Mouse (Mus musculus) kidney, adult 2 months (tissue): ENCODE data around the gene Cd101. TPM values are rescaled to one million over a fixed set of nuclear protein-coding genes. Genes with fewer than 3 reads are reported as not detected.
A peak's percentile ranks its signal among the peaks of the same experiment; 100 is the strongest.

ENCODE experiments used
- DNase-seq: peaks from one replicate; pipeline ENCODE4 v3.0.0; 2021
- H3K27ac ChIP-seq: fragments of 200-500 bp; 2 replicates; pipeline ENCODE4 v1.5.1; 2012; ENCODE audit warnings: low read depth, low read length, control low read depth, inconsistent platforms; ENCODE audit not compliant: insufficient read depth
- H3K27me3 ChIP-seq: fragments of 200-500 bp; replicated peaks from 2 replicates; pipeline ENCODE4 v1.6.1; 2012; ENCODE audit warnings: mild to moderate bottlenecking, moderate library complexity, low read length, inconsistent platforms; ENCODE audit not compliant: control insufficient read depth, insufficient read depth
- H3K36me3 ChIP-seq: fragments of 200-500 bp; 2 replicates; pipeline ENCODE4 v1.6.1; 2012; ENCODE audit warnings: mild to moderate bottlenecking, moderate library complexity, low read length, inconsistent platforms; ENCODE audit not compliant: control insufficient read depth, insufficient read depth
- H3K4me1 ChIP-seq: fragments of 200-500 bp; 2 replicates; pipeline ENCODE4 v1.6.1; 2011; ENCODE audit warnings: low read length; ENCODE audit not compliant: control insufficient read depth, insufficient read depth
- H3K4me3 ChIP-seq: fragments of 200-500 bp; 2 replicates; pipeline ENCODE4 v1.5.1; 2011; ENCODE audit warnings: mild to moderate bottlenecking, low read depth, low read length, control low read depth; ENCODE audit not compliant: insufficient read depth
- CTCF ChIP-seq: fragments of 200-500 bp; conservative IDR thresholded peaks from 2 replicates; pipeline ENCODE4 v1.5.1; 2011; ENCODE audit warnings: low read depth, mild to moderate bottlenecking, control low read depth, low read length, moderate library complexity, mixed read lengths; ENCODE audit not compliant: insufficient read depth, insufficient read length
- POLR2A ChIP-seq: fragments of 200-500 bp; IDR thresholded peaks from one replicate; pipeline ENCODE4 v1.6.1; 2011; ENCODE audit warnings: low read depth, low read length, control low read depth
- WGBS: fragments of 180-500 bp; shearing (Covaris S2); methylation state at CpG from one replicate; pipeline ENCODE4 v1.1.7; 2018; 5-methylcytosine and 5-hydroxymethylcytosine counted together
- polyA plus RNA-seq: library from polyadenylated mRNA; depleted of rRNA; stranded (reverse); fragments of >200 nt; gene quantifications from 2 replicates; pipeline ENCODE4 v1.2.3, GENCODE M21; 2012

The Cd101 gene
- polyA plus RNA-seq, 1 experiment: 0.16 TPM

GRCm38 (mm10) chr3:101058203-101058602, 28.8 kb upstream of the Cd101 start:
- 72% methylated on average over 2 of the region's 2 CpGs for whole genome bisulfite sequencing
- Histone ChIP-seq H3K4me3 (no peak overlapping the region), H3K36me3 (no peaks in the 10 kb centered on the region), H3K27me3 (no peaks in the 10 kb centered on the region), H3K27ac (no peak overlapping the region), H3K4me1 (no peaks in the 10 kb centered on the region)
- TF ChIP-seq POLR2A: no peak
- TF ChIP-seq CTCF: no peak
- DNase-seq: no peak

DNA sequence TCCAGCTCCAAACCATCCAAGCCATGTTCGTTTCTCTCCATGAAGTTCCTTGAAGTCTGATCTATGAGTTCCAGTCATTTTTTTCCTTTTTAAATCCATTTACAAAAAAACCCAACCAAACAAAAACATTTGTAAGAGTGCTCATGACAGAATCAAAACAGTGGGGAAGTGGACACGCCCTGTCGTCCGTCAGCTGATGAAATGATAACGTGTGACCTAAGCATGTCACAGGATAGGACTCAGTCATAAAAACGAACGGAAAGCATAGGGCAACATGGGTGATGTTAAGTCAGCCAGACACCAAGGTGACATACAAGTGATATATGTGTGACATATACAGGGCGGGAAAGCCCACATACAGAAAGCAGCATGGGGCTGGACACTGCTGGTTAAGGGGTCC, 25.9 kb upstream of the Cd101 start:
- Histone ChIP-seq H3K27ac (no peak overlapping the region), H3K4me1 (no peaks in the 10 kb centered on the region), H3K4me3 (no peak overlapping the region), H3K36me3 (no peaks in the 10 kb centered on the region), H3K27me3 (no peaks in the 10 kb centered on the region)
- TF ChIP-seq CTCF (no peak), POLR2A (no peak)
- no peak for DNase-seq
- 74% methylated on average over 8 of the region's 8 CpGs for WGBS

GRCm38 (mm10) chr3:101051601-101052000, 22.2 kb upstream of the Cd101 start:
- no peak for TF ChIP-seq CTCF
- no peak for TF ChIP-seq POLR2A

GRCm38 (mm10) chr3:101049997-101050396, 20.6 kb upstream of the Cd101 start:
- Histone ChIP-seq H3K4me1 (no peaks in the 10 kb centered on the region), H3K27ac (no peak overlapping the region), H3K4me3 (no peak overlapping the region), H3K36me3 (no peaks in the 10 kb centered on the region), H3K27me3 (no peaks in the 10 kb centered on the region)
- 76% methylated on average over 9 of the region's 9 CpGs for WGBS
- no peak for DNase-seq
- TF ChIP-seq POLR2A (no peak), CTCF (no peak)

More at GRCm38 (mm10) chr3:101051601-101052000, 22.2 kb upstream of the Cd101 start:
- Histone ChIP-seq H3K27ac (no peak overlapping the region), H3K4me1 (no peaks in the 10 kb centered on the region), H3K27me3 (no peaks in the 10 kb centered on the region), H3K4me3 (no peak overlapping the region), H3K36me3 (no peaks in the 10 kb centered on the region)
- WGBS: 69% methylated on average over 4 of the region's 4 CpGs
- DNase-seq: no peak

DNA sequence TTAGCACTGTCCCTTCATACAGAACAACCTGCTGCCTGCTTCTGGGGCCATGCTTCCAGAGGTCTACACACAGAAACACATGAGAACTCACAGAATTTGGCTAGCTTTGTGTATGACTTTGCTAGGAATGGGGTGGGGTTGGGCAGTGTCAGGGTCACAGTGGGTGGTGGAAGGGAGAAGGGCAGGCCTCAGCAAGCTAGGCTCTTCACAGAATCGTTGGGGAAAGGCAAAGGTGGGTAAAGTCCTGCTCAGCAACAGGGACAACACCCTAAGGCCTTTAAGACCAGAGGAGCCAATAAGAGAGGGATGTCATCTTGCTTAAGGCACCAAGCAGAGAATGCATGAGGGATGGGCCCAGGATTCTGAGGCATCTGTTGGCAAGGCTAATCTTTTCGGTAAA, 19.4 kb upstream of the Cd101 start:
- TF ChIP-seq CTCF (no peak), POLR2A (no peak)
- Histone ChIP-seq H3K4me3 (no peak overlapping the region), H3K4me1 (no peaks in the 10 kb centered on the region), H3K27ac (no peak overlapping the region), H3K36me3 (no peaks in the 10 kb centered on the region), H3K27me3 (no peaks in the 10 kb centered on the region)
- WGBS: 75% methylated on average over 2 of the region's 2 CpGs
- no peak for DNase-seq

GRCm38 (mm10) chr3:101047586-101048275, 18.4 kb upstream of the Cd101 start:
- H3K27ac ChIP-seq: no peak overlapping the region
- 83% methylated on average over 15 of the region's 15 CpGs for WGBS
- H3K27me3 ChIP-seq: no peaks in the 10 kb centered on the region
- TF ChIP-seq CTCF (no peak), POLR2A (no peak)
- peak; percentile 26 for DNase-seq
- H3K4me3 ChIP-seq: no peak overlapping the region
- H3K4me1 ChIP-seq: no peaks in the 10 kb centered on the region
- H3K36me3 ChIP-seq: no peaks in the 10 kb centered on the region

DNA sequence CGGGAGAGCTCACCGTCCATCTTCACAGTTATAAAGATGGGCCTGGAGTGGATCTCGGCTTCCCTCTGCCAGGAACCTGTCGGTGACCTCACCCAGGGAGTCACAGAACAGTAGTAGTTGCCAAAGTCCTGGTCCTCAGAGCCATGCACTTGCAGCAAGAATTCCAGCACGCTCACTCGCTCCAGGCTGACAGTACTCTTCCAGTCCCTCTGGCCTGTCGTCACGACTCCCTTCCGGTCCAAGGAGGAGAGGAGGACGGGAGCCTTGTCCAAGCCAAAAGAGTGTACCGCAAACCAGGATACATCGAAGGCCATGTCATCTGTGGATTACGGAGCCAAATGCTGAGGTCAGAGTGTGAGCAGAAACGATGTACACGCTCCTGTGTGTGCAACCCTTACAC, 16.1 kb upstream of the Cd101 start:
- Histone ChIP-seq H3K27me3 (no peaks in the 10 kb centered on the region), H3K4me3 (no peak overlapping the region), H3K27ac (no peak overlapping the region), H3K36me3 (no peaks in the 10 kb centered on the region), H3K4me1 (no peaks in the 10 kb centered on the region)
- 94% methylated on average over 15 of the region's 15 CpGs for WGBS
- peak; percentile 4 for DNase-seq
- TF ChIP-seq CTCF (no peak), POLR2A (no peak)
